In the genomic region with DNA sequence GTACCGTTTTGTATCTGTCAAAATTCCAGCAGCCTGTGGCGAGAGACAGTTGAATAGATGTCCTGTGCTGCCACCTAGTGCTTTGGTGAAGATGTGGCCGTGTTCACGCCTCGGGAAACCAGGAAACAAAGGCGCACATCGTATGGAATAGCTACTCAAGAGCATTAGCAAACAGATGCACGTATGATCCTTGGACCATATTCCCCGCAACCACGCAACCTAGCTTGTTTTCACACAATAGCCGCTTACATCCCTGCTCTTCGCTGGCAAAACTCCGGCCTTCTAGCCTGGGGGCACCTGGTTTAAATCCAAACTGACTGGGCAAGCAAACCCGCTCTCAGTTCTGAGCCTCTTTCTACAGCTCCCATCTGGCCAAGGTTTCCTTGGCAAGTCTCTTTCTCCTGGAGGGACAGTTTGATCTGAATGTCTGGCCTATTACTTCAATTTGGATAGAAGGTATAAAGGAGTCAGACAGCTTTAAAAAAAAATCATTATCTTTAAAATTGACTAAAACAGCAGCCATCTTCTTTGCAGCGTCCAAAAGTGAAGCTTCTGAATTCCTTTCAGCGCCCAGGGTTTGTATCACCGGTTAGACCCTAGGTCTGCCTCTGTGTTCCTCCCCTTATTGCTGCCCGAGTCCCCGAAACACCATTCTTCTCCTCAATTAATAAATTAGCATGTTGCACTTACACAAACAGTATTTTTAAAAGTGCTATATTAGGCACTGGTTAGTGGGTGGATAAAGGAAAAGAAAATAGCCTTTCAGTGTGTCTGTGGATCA, we compare ENCODE assay signal across 8 mouse cellular contexts.
DNase-seq lines count a peak whose midpoint lies in the region; ATAC-seq and TF ChIP-seq lines count a peak whose summit lies in the region.

No protein-coding gene starts in this region.

- in situ Hi-C loops in ES-E14 (cut with MboI; ENCODE audit: low sequenced_read_pairs in 2 of 2, unreplicated experiment in 2 of 2) = loop anchor here in 1 of 2 experiments (10.0 to 25.0 kb wide), 2 partner anchors 629 to 1582 kb away; no protein-coding TSS in a partner anchor

- H3K4me2 ChIP-seq in forebrain, embryonic 13.5 days = peak overlapping the region; percentile 56
- H3K4me2 ChIP-seq in hindbrain, embryonic 12.5 days (replicated peaks) = peak overlapping the region; percentile 53

- H3K27ac ChIP-seq in ES-E14 (ENCODE audit: insufficient read depth, low read depth, low read length, poor library complexity, severe bottlenecking) = no peak overlapping the region
- H3K27ac ChIP-seq in forebrain, embryonic 13.5 days = peak overlapping the region; percentile 70
- no peak overlapping the region for H3K27ac ChIP-seq in hindbrain, embryonic 12.5 days

- H3K4me3 ChIP-seq in ES-E14 (ENCODE audit: insufficient read depth in 1 of 2, low read depth in 1 of 2, low read length in 2 of 2, poor library complexity in 1 of 2, severe bottlenecking in 1 of 2) = no peak overlapping the region
- H3K4me3 ChIP-seq in forebrain, embryonic 13.5 days = peak overlapping the region; percentile 30
- H3K4me3 ChIP-seq in hindbrain, embryonic 12.5 days = peak overlapping the region; percentile 29

- no peak overlapping the region for H3K9ac ChIP-seq in ES-E14 (ENCODE audit: insufficient read depth, low read depth, low read length, poor library complexity, severe bottlenecking)
- H3K9ac ChIP-seq in forebrain, embryonic 13.5 days = peak overlapping the region; percentile 65
- H3K9ac ChIP-seq in hindbrain, embryonic 12.5 days = peak overlapping the region; percentile 56

- no peaks in the 10 kb centered on the region for H3K36me3 ChIP-seq in ES-E14 (ENCODE audit: control insufficient read depth, insufficient read depth, low read length, poor library complexity, severe bottlenecking)
- H3K36me3 ChIP-seq in forebrain, embryonic 13.5 days (ENCODE audit: poor library complexity, severe bottlenecking) = no peaks in the 10 kb centered on the region
- H3K36me3 ChIP-seq in hindbrain, embryonic 12.5 days = no peaks in the 10 kb centered on the region

- H3K9me3 ChIP-seq in ES-E14 (ENCODE audit: control insufficient read depth, insufficient read depth, low read depth, low read length) = no peaks in the 10 kb centered on the region
- H3K9me3 ChIP-seq in forebrain, embryonic 13.5 days (replicated peaks) = no peaks in the 10 kb centered on the region
- no peaks in the 10 kb centered on the region for H3K9me3 ChIP-seq in hindbrain, embryonic 12.5 days (replicated peaks)

- peak; percentile 47 for DNase-seq in ES-E14 (ENCODE audit: low read depth, low spot score)
- peak; percentile 1 for DNase-seq in c-Kit-positive CD71-positive TER-119-negative erythroid progenitor cells, embryonic 14.5 days (ENCODE audit: low read depth)
- peak; percentile 84 to 88 for DNase-seq in layer of hippocampus, postnatal 10 days (ENCODE audit: low spot score in 2 of 2)
- peak; percentile 60 for DNase-seq in lung, postnatal 10 days
- DNase-seq in right cerebral cortex, postnatal 14 days = peak; percentile 72
- DNase-seq in spleen, adult 12 weeks (ENCODE audit: low spot score) = no peak

- H3K27me3 ChIP-seq in forebrain, embryonic 13.5 days = no peaks in the 10 kb centered on the region
- peaks cover 10% of the 10 kb centered on the region for H3K27me3 ChIP-seq in hindbrain, embryonic 12.5 days

- 17% methylated on average over 19 of the region's 19 CpGs for WGBS in forebrain, embryonic 13.5 days
- WGBS in hindbrain, embryonic 12.5 days = 24% methylated on average over 19 of the region's 19 CpGs

- H3K4me1 ChIP-seq in ES-E14 (ENCODE audit: control insufficient read depth in 2 of 2, insufficient read depth in 2 of 2, low read length in 2 of 2, poor library complexity in 1 of 2) = no peaks in the 10 kb centered on the region
- H3K4me1 ChIP-seq in forebrain, embryonic 13.5 days = peaks cover 6% of the 10 kb centered on the region; the same call in 1 of the 2 replicates
- no peaks in the 10 kb centered on the region for H3K4me1 ChIP-seq in hindbrain, embryonic 12.5 days

- peak; percentile 92 for ATAC-seq in forebrain, embryonic 13.5 days
- peak; percentile 91 for ATAC-seq in hindbrain, embryonic 12.5 days (ENCODE audit: low FRiP score)

TF ChIP-seq in ES-E14, 5 proteins besides CTCF, POLR2A, EP300 and RAD21:
- TF ChIP-seq ZC3H11A (IDR thresholded peaks at IDR 0.05; ENCODE audit: borderline replicate concordance, low read depth, low read length) (peak; percentile 26; the same call in 1 of the 2 replicates), HCFC1 (IDR thresholded peaks at IDR 0.05; ENCODE audit: borderline replicate concordance, insufficient read depth, low read length) (no peak)
TF ChIP-seq in ES-E14: peak in this region for 1.

Comparison
In these comparisons a context has a peak if more than half of its experiments do, and no peak if none do; other contexts are left out.
1. H3K4me3 ChIP-seq: peak in forebrain, embryonic 13.5 days (single experiment) and hindbrain, embryonic 12.5 days (single experiment); none in ES-E14 (0 of 2).